Mouse (Mus musculus) stomach, postnatal 0 days (tissue): ENCODE measurements at regions not wholly inside any gene's neighbourhood (a gene's known extent, or its start where the extent isn't known, plus 50 kb on each side); places are given as distances from the start of the nearest gene placed in this dataset.

Source experiments
- ATAC-seq: fragments of 200-750 bp; cut with Nextera tagmentation; 2 replicates; pipeline ENCODE4 v1.8.0; 2017; ENCODE audit not compliant: low FRiP score, low TSS enrichment
- DNase-seq: peaks from one replicate; pipeline ENCODE4 v3.0.0-alpha.2; 2016; ENCODE audit warnings: low spot score
- H3K27ac ChIP-seq: fragments of 300-500 bp; sonication (generic); replicated peaks from 2 replicates; pipeline ENCODE4 v1.5.1; 2014; ENCODE audit warnings: mild to moderate bottlenecking, control low read depth
- H3K27me3 ChIP-seq: fragments of 300-500 bp; sonication (generic); 2 replicates; pipeline ENCODE4 v1.6.1; 2014; ENCODE audit warnings: low read length; ENCODE audit not compliant: control insufficient read depth, insufficient read depth
- H3K36me3 ChIP-seq: fragments of 300-500 bp; sonication (generic); 2 replicates; pipeline ENCODE4 v1.6.1; 2014; ENCODE audit warnings: low read length, mixed read lengths; ENCODE audit not compliant: control insufficient read depth, insufficient read depth
- H3K4me1 ChIP-seq: fragments of 300-500 bp; sonication (generic); replicated peaks from 2 replicates; pipeline ENCODE4 v1.6.1; 2014; ENCODE audit warnings: antibody characterized with exemption; ENCODE audit not compliant: control insufficient read depth, insufficient read depth
- H3K4me2 ChIP-seq: fragments of 300-500 bp; sonication (generic); replicated peaks from 2 replicates; pipeline ENCODE4 v1.6.1; 2014; ENCODE audit warnings: low read depth, mild to moderate bottlenecking, control low read depth, moderate library complexity
- H3K4me3 ChIP-seq: fragments of 300-500 bp; sonication (generic); 2 replicates; pipeline ENCODE4 v1.5.1; 2014; ENCODE audit warnings: low read depth, low read length, control low read depth
- H3K9ac ChIP-seq: fragments of 300-500 bp; sonication (generic); 2 replicates; pipeline ENCODE4 v1.6.1; 2014; ENCODE audit warnings: mild to moderate bottlenecking, low read length, control low read depth, mixed read lengths
- H3K9me3 ChIP-seq: fragments of 300-500 bp; sonication (generic); 2 replicates; pipeline ENCODE4 v1.6.1; 2016; ENCODE audit warnings: low read length; ENCODE audit not compliant: control insufficient read depth
- CTCF ChIP-seq: IDR thresholded peaks from 2 replicates; pipeline ENCODE4 v1.5.1; 2016; ENCODE audit warnings: antibody characterized with exemption, low read depth, mild to moderate bottlenecking, moderate library complexity
- EP300 ChIP-seq: optimal IDR thresholded peaks from 2 replicates; pipeline ENCODE3; 2016; ENCODE audit warnings: antibody characterized with exemption
- WGBS: fragments of 180-500 bp; shearing (Covaris S2); extraction: QIAGEN DNeasy Blood & Tissue Kit; methylation state at CpG from one replicate; pipeline ENCODE4 v1.1.7; 2014; 5-methylcytosine and 5-hydroxymethylcytosine counted together

- no peaks in the 10 kb centered on the region for H3K4me1 ChIP-seq
- no peak overlapping the region for H3K9ac ChIP-seq
- DNase-seq, result no peak
- H3K36me3 ChIP-seq, result no peaks in the 10 kb centered on the region
- TF ChIP-seq EP300, result no peak
- TF ChIP-seq CTCF, result no peak
- WGBS, result 90% methylated on average over 1 of the region's 1 CpGs
- H3K9me3 ChIP-seq, result no peaks in the 10 kb centered on the region
- 0 out of 2 replicates have a peak, but pooled peaks have one; percentile 35 for ATAC-seq
- no peak overlapping the region for H3K27ac ChIP-seq
- no peak overlapping the region for H3K4me3 ChIP-seq
- no peaks in the 10 kb centered on the region for H3K27me3 ChIP-seq
- H3K4me2 ChIP-seq, result no peak overlapping the region
These were observed 52.1 kb upstream of the Lmo2 start for GRCm38 (mm10) chr2:103905681-103906080.

- no peak for ATAC-seq
- Histone ChIP-seq H3K9ac (no peak overlapping the region), H3K27ac (no peak overlapping the region)
These were observed 51.1 kb upstream of the Lmo2 start for GRCm38 (mm10) chr2:103906581-103907184.

More at GRCm38 (mm10) chr2:103906581-103907184, 51.1 kb upstream of the Lmo2 start:
- 19% methylated on average over 2 of the region's 2 CpGs for WGBS
- TF ChIP-seq EP300 (no peak), CTCF (no peak)
- Histone ChIP-seq H3K36me3 (no peaks in the 10 kb centered on the region), H3K9me3 (no peaks in the 10 kb centered on the region), H3K4me2 (no peak overlapping the region), H3K27me3 (no peaks in the 10 kb centered on the region), H3K4me3 (no peak overlapping the region), H3K4me1 (no peaks in the 10 kb centered on the region)
- no peak for DNase-seq
